Mouse (Mus musculus): Measurements from ENCODE around the gene Rnh1. TPM values are rescaled to one million over a fixed set of nuclear protein-coding genes. Genes with fewer than 3 reads are reported as not detected.
A peak's percentile ranks its signal among the peaks of the same experiment; 100 is the strongest.

Gene Rnh1
- polyA plus RNA-seq, 2 experiments from 2014 or later: 117 to 127 TPM

GRCm38 (mm10) chr7:141204546-141204945 is 31.9 kb upstream of the Rnh1 start:
- no peak for ATAC-seq

GRCm38 (mm10) chr7:141198121-141198520 is 25.5 kb upstream of the Rnh1 start:
- no peak for ATAC-seq

GRCm38 (mm10) chr7:141196619-141197282 is 24.1 kb upstream of the Rnh1 start:
- ATAC-seq: no peak

GRCm38 (mm10) chr7:141195754-141196153 is 23.1 kb upstream of the Rnh1 start:
- no peak for ATAC-seq

- ATAC-seq: peak; percentile 61
These were observed 22.2 kb upstream of the Rnh1 start for GRCm38 (mm10) chr7:141194830-141195229.

GRCm38 (mm10) chr7:141194409-141194808 is 21.8 kb upstream of the Rnh1 start:
- ATAC-seq: no peak

GRCm38 (mm10) chr7:141193948-141194347 is 21.3 kb upstream of the Rnh1 start, which contains the start of the genes Hras and Lrrc56:
Gene Hras, minus strand, starts transcription at chr7:141194005.
Gene Lrrc56, plus strand, starts transcription at chr7:141194157.
- ATAC-seq: peak; percentile 95

GRCm38 (mm10) chr7:141193348-141193856 is 20.7 kb upstream of the Rnh1 start:
- ATAC-seq: no peak

GRCm38 (mm10) chr7:141192776-141193347 is 20.2 kb upstream of the Rnh1 start:
- ATAC-seq: no peak

- ATAC-seq: no peak
These were observed 19.4 kb upstream of the Rnh1 start for GRCm38 (mm10) chr7:141191796-141192685.

GRCm38 (mm10) chr7:141191036-141191435 is 18.4 kb upstream of the Rnh1 start:
- ATAC-seq: no peak

GRCm38 (mm10) chr7:141190220-141190619 is 17.6 kb upstream of the Rnh1 start:
- no peak for ATAC-seq

- ATAC-seq: no peak
These were observed 16.1 kb upstream of the Rnh1 start for GRCm38 (mm10) chr7:141188733-141189132.

GRCm38 (mm10) chr7:141188194-141188593 is 15.5 kb upstream of the Rnh1 start:
- no peak for ATAC-seq

GRCm38 (mm10) chr7:141176173-141176572 is 3.5 kb upstream of the Rnh1 start:
- ATAC-seq: peak; percentile 33

GRCm38 (mm10) chr7:141175068-141175467 is 2.4 kb upstream of the Rnh1 start:
- no peak for ATAC-seq

- ATAC-seq: peak; percentile 19
These were observed 730 bp upstream of the Rnh1 start for GRCm38 (mm10) chr7:141173323-141173850.

- no peak for ATAC-seq
These were observed 2.8 kb downstream of the Rnh1 start for GRCm38 (mm10) chr7:141169866-141170265.

- no peak for ATAC-seq
These were observed 3.4 kb downstream of the Rnh1 start for GRCm38 (mm10) chr7:141169300-141169699.

GRCm38 (mm10) chr7:141168518-141168953 is 4.1 kb downstream of the Rnh1 start:
- ATAC-seq: no peak

- ATAC-seq: no peak
These were observed 4.6 kb downstream of the Rnh1 start for GRCm38 (mm10) chr7:141167901-141168517.

- ATAC-seq: no peak
These were observed 7.8 kb downstream of the Rnh1 start for GRCm38 (mm10) chr7:141164850-141165249.
